10 mouse cellular contexts compared by ENCODE assay signal in the genomic region with DNA sequence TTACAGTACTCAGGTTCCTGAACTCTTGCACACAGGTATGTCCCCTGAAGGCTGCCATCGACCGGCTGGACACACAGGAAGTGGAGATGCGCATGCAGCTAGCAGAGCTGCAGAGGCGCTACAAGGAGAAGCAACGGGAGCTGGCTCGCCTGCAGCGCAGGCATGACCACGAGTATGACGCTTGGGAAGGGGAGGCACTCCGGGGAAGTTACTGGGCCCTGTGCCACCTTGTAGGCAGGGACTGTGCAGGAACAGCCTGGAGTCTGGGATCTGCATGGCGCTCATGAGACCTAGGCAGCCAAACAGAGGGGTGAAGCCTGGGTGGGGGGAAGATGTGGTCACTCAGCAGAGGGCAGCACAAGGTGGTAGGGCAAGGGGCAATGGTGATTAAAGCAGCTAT. TPM values are rescaled to one million over a fixed set of nuclear protein-coding genes. Genes with fewer than 3 reads are reported as not detected.
A peak's percentile ranks its signal among the peaks of the same experiment; 100 is the strongest.
DNase-seq lines count a peak whose midpoint lies in the region; ATAC-seq lines count a peak whose summit lies in the region.
"Had no signal": no experiment of that assay in that cellular context is flagged by ENCODE, and none has a peak within 500 bp of the region (broad histone marks: within the 10 kb centered on the region; RNA-seq: fewer than 3 reads in every experiment).

No protein-coding gene starts in this region.

- peak; percentile 59 for DNase-seq in kidney, postnatal 14 days
- DNase-seq in lung, postnatal 25 days (ENCODE audit: low spot score) = peak; percentile 43
- no peak for DNase-seq in cerebellum, adult 9-10 months
- DNase-seq: thymus, postnatal 4 days had no signal

- H3K9me3 ChIP-seq in kidney, embryonic 14.5 days (ENCODE audit: control insufficient read depth, low read length) = no peaks in the 10 kb centered on the region
- H3K9me3 ChIP-seq in forebrain, embryonic 12.5 days = no peaks in the 10 kb centered on the region
- H3K9me3 ChIP-seq in hindbrain, embryonic 13.5 days = no peaks in the 10 kb centered on the region

- WGBS in kidney, embryonic 14.5 days = 83% methylated on average over 11 of the region's 11 CpGs
- WGBS in forebrain, embryonic 12.5 days = 90% methylated on average over 11 of the region's 11 CpGs
- WGBS in hindbrain, embryonic 13.5 days = 76% methylated on average over 11 of the region's 11 CpGs

- H3K27me3 ChIP-seq in kidney, embryonic 14.5 days (ENCODE audit: control insufficient read depth, insufficient read depth, low read length) = no peaks in the 10 kb centered on the region
- H3K27me3 ChIP-seq in forebrain, embryonic 12.5 days = no peaks in the 10 kb centered on the region
- peaks cover 12% of the 10 kb centered on the region; the same call in 1 of the 2 replicates for H3K27me3 ChIP-seq in hindbrain, embryonic 13.5 days

- H3K4me2 ChIP-seq in kidney, embryonic 14.5 days (replicated peaks; ENCODE audit: low read depth, low read length) = no peak overlapping the region
- H3K4me2 ChIP-seq in forebrain, embryonic 12.5 days = no peak overlapping the region
- H3K4me2 ChIP-seq in hindbrain, embryonic 13.5 days = no peak overlapping the region

- no peak overlapping the region for H3K4me3 ChIP-seq in kidney, embryonic 14.5 days (ENCODE audit: low read length)
- H3K4me3 ChIP-seq in forebrain, embryonic 12.5 days (replicated peaks) = no peak overlapping the region
- no peak overlapping the region for H3K4me3 ChIP-seq in hindbrain, embryonic 13.5 days

- H3K9ac ChIP-seq in kidney, embryonic 14.5 days (ENCODE audit: low read depth, low read length) = no peak overlapping the region
- H3K9ac ChIP-seq in forebrain, embryonic 12.5 days = peak overlapping the region; percentile 1; the same call in 1 of the 2 replicates
- peak overlapping the region; percentile 36 for H3K9ac ChIP-seq in hindbrain, embryonic 13.5 days

- peaks cover 16% of the 10 kb centered on the region for H3K4me1 ChIP-seq in kidney, embryonic 14.5 days (ENCODE audit: control insufficient read depth, insufficient read depth, low read length)
- peaks cover 29% of the 10 kb centered on the region for H3K4me1 ChIP-seq in forebrain, embryonic 12.5 days
- peaks cover 39% of the 10 kb centered on the region for H3K4me1 ChIP-seq in hindbrain, embryonic 13.5 days (replicated peaks)

- peaks cover 92% of the 10 kb centered on the region for H3K36me3 ChIP-seq in kidney, embryonic 14.5 days (ENCODE audit: control insufficient read depth, insufficient read depth, low read length)
- peaks cover 99% of the 10 kb centered on the region for H3K36me3 ChIP-seq in forebrain, embryonic 12.5 days (replicated peaks)
- peaks cover 91% of the 10 kb centered on the region for H3K36me3 ChIP-seq in hindbrain, embryonic 13.5 days

- H3K27ac ChIP-seq in kidney, embryonic 14.5 days (ENCODE audit: low read depth, low read length) = no peak overlapping the region
- H3K27ac ChIP-seq in forebrain, embryonic 12.5 days = peak overlapping the region; percentile 79; the same call in 1 of the 2 replicates
- peak overlapping the region; percentile 90 for H3K27ac ChIP-seq in hindbrain, embryonic 13.5 days

- ATAC-seq in kidney, embryonic 14.5 days (ENCODE audit: low FRiP score, low TSS enrichment) = no peak
- no peak for ATAC-seq in forebrain, embryonic 12.5 days (ENCODE audit: low FRiP score)
- 0 out of 2 replicates have a peak, but pooled peaks have one; percentile 2 for ATAC-seq in hindbrain, embryonic 13.5 days (ENCODE audit: low FRiP score)
- no peak for ATAC-seq in cerebellum, adult (ENCODE audit: insufficient number of reproducible peaks, low FRiP score, low TSS enrichment)
- ATAC-seq in activated CD4-positive, CD25-positive, alpha-beta regulatory T cell, adult 4 months = no peak
- ATAC-seq: intestine, postnatal 0 days had no signal

RNA-seq across cellular contexts. Expression of gene Bahcc1, which starts 46.6 kb away (rescaled TPM):
- 20.3 and 27.2 TPM in 2 replicates for polyA plus RNA-seq in kidney, embryonic 14.5 days (2014; fragmentation: Nextera tagmentation; extraction: Ambion mirVana)
- 23.5 and 24.0 TPM in 2 replicates for polyA plus RNA-seq in forebrain, embryonic 12.5 days (2016; fragmentation: Nextera tagmentation; extraction: Ambion mirVana)
- polyA plus RNA-seq in hindbrain, embryonic 13.5 days (2015; fragmentation: Nextera tagmentation; extraction: Ambion mirVana) = 13.6 and 17.0 TPM in 2 replicates
- polyA plus RNA-seq in activated CD4-positive, CD25-positive, alpha-beta regulatory T cell, adult 4 months (2017; shearing (Covaris generic)) = not detected

Comparison
In these comparisons a context has a peak if more than half of its experiments do, and no peak if none do; other contexts are left out.
1. RNA of gene Bahcc1, which starts 46.6 kb away (polyA plus RNA-seq): 20.3 to 27.2 TPM in kidney, embryonic 14.5 days, 23.5 to 24.0 TPM in forebrain, embryonic 12.5 days and 13.6 to 17.0 TPM in hindbrain, embryonic 13.5 days; not detected in activated CD4-positive, CD25-positive, alpha-beta regulatory T cell, adult 4 months; every median in the first group is over 10 times any median in the second.